Mouse (Mus musculus) natural killer cell, adult 2 months (primary cell): Measurements from ENCODE around the gene Arhgef28.

ENCODE experiments used
- DNase-seq, 2 experiments: peaks; one replicate each; pipeline ENCODE4 v3.0.0; 2022; ENCODE audit warnings: low spot score in 2 of 2

Arhgef28 gene

GRCm38 (mm10) chr13:98015981-98016922 is 190.0 kb downstream of the Arhgef28 start:
- DNase-seq, result no peak

GRCm38 (mm10) chr13:98014892-98015291 is 191.3 kb downstream of the Arhgef28 start:
- no peak for DNase-seq

GRCm38 (mm10) chr13:98013715-98014114 is 192.5 kb downstream of the Arhgef28 start:
- no peak for DNase-seq

GRCm38 (mm10) chr13:98011931-98012341 is 194.3 kb downstream of the Arhgef28 start:
- DNase-seq, result no peak

- no peak for DNase-seq
These were observed 197.2 kb downstream of the Arhgef28 start for GRCm38 (mm10) chr13:98009070-98009469.

- DNase-seq, result no peak
These were observed 197.7 kb downstream of the Arhgef28 start for GRCm38 (mm10) chr13:98008588-98008987.

GRCm38 (mm10) chr13:98005611-98006218 is 200.5 kb downstream of the Arhgef28 start:
- DNase-seq, result no peak

- DNase-seq, result no peak
These were observed 201.4 kb downstream of the Arhgef28 start for GRCm38 (mm10) chr13:98004647-98005414.

GRCm38 (mm10) chr13:98003690-98004089 is 202.5 kb downstream of the Arhgef28 start:
- no peak for DNase-seq

GRCm38 (mm10) chr13:98002598-98002997 is 203.6 kb downstream of the Arhgef28 start:
- no peak for DNase-seq

- DNase-seq, result no peak
These were observed 204.1 kb downstream of the Arhgef28 start for GRCm38 (mm10) chr13:98002121-98002520.

- DNase-seq, result no peak
These were observed 204.5 kb downstream of the Arhgef28 start for GRCm38 (mm10) chr13:98001719-98002118.

- DNase-seq, result no peak
These were observed 205.4 kb downstream of the Arhgef28 start for GRCm38 (mm10) chr13:98000841-98001240.

- DNase-seq, result no peak
These were observed 207.1 kb downstream of the Arhgef28 start for GRCm38 (mm10) chr13:97999130-97999529.

- no peak for DNase-seq
These were observed 207.7 kb downstream of the Arhgef28 start for GRCm38 (mm10) chr13:97998570-97998969.

- DNase-seq, result no peak
These were observed 215.3 kb downstream of the Arhgef28 start for GRCm38 (mm10) chr13:97990939-97991338.

GRCm38 (mm10) chr13:97988796-97989195 is 217.4 kb downstream of the Arhgef28 start:
- DNase-seq, result no peak

GRCm38 (mm10) chr13:97986691-97987090 is 219.5 kb downstream of the Arhgef28 start:
- no peak for DNase-seq

GRCm38 (mm10) chr13:97977104-97977503 is 229.1 kb downstream of the Arhgef28 start:
- DNase-seq, result no peak

- no peak for DNase-seq
These were observed 229.6 kb downstream of the Arhgef28 start for GRCm38 (mm10) chr13:97976642-97977041.

GRCm38 (mm10) chr13:97974532-97975194 is 231.6 kb downstream of the Arhgef28 start:
- no peak for DNase-seq

GRCm38 (mm10) chr13:97973915-97974314 is 232.3 kb downstream of the Arhgef28 start:
- no peak for DNase-seq
